ENCODE assay signal across 8 mouse cellular contexts in genomic region chrX:160993749-160994539, GRCm38 (mm10). TPM values are rescaled to one million over a fixed set of nuclear protein-coding genes. Genes with fewer than 3 reads are reported as not detected.
A peak's percentile ranks its signal among the peaks of the same experiment; 100 is the strongest.
DNase-seq lines count a peak whose midpoint lies in the region; ATAC-seq and TF ChIP-seq lines count a peak whose summit lies in the region.

No protein-coding gene starts in this region.

- no peaks in the 10 kb centered on the region for H3K9me3 ChIP-seq in heart, embryonic 13.5 days
- no peaks in the 10 kb centered on the region for H3K9me3 ChIP-seq in E14TG2a.4 (ENCODE audit: low read length)
- H3K9me3 ChIP-seq in hindbrain, embryonic 13.5 days: no peaks in the 10 kb centered on the region
- no peaks in the 10 kb centered on the region for H3K9me3 ChIP-seq in limb, embryonic 15.5 days

- peak; percentile 27 for ATAC-seq in heart, embryonic 13.5 days (ENCODE audit: extremely low read depth, insufficient number of reproducible peaks, low FRiP score, low TSS enrichment)
- no peak; the same call in 1 of the 2 replicates for ATAC-seq in hindbrain, embryonic 13.5 days (ENCODE audit: low FRiP score)
- no peak; the same call in 1 of the 2 replicates for ATAC-seq in limb, embryonic 15.5 days (ENCODE audit: insufficient number of reproducible peaks, low FRiP score, low TSS enrichment, low read depth)

- H3K4me2 ChIP-seq in heart, embryonic 13.5 days: peak overlapping the region; percentile 68
- peak overlapping the region; percentile 56 for H3K4me2 ChIP-seq in hindbrain, embryonic 13.5 days
- peak overlapping the region; percentile 57 for H3K4me2 ChIP-seq in limb, embryonic 15.5 days

- intact Hi-C loops in heart, postnatal 36 days (cut with DNase I): loop anchor here (10.0 kb wide), 1 partner anchor 489 kb away; the partner anchor contains the start of gene Phka2

- peak overlapping the region; percentile 69 for H3K4me3 ChIP-seq in heart, embryonic 13.5 days
- H3K4me3 ChIP-seq in E14TG2a.4 (replicated peaks; ENCODE audit: low read length): peak overlapping the region; percentile 82
- peak overlapping the region; percentile 57 for H3K4me3 ChIP-seq in hindbrain, embryonic 13.5 days
- peak overlapping the region; percentile 56 for H3K4me3 ChIP-seq in limb, embryonic 15.5 days

- H3K27me3 ChIP-seq in heart, embryonic 13.5 days (replicated peaks): peaks cover 6% of the 10 kb centered on the region; the same call in 1 of the 2 replicates
- peaks cover 2% of the 10 kb centered on the region; the same call in 1 of the 2 replicates for H3K27me3 ChIP-seq in E14TG2a.4 (ENCODE audit: insufficient read depth, low read length)
- peaks cover 20% of the 10 kb centered on the region; the same call in 1 of the 2 replicates for H3K27me3 ChIP-seq in hindbrain, embryonic 13.5 days
- peaks cover 17% of the 10 kb centered on the region; the same call in 1 of the 2 replicates for H3K27me3 ChIP-seq in limb, embryonic 15.5 days

- DNase-seq in heart, postnatal 36 days: no peak
- DNase-seq in cerebellum, postnatal 4 days (ENCODE audit: low spot score in 2 of 2): peak; percentile 19 to 20
- peak; percentile 1 for DNase-seq in natural killer cell, adult 2 months (ENCODE audit: low spot score in 2 of 2)
- no peak for DNase-seq in urinary bladder, postnatal 25 days (ENCODE audit: low spot score)

- 15% methylated on average over 39 of the region's 39 CpGs for WGBS in heart, embryonic 13.5 days
- WGBS in hindbrain, embryonic 13.5 days: 16% methylated on average over 37 of the region's 39 CpGs
- 33% methylated on average over 34 of the region's 39 CpGs for WGBS in limb, embryonic 15.5 days

- H3K9ac ChIP-seq in heart, embryonic 13.5 days: peak overlapping the region; percentile 85
- H3K9ac ChIP-seq in hindbrain, embryonic 13.5 days: peak overlapping the region; percentile 83
- H3K9ac ChIP-seq in limb, embryonic 15.5 days: peak overlapping the region; percentile 45; the same call in 1 of the 2 replicates

- no peaks in the 10 kb centered on the region for H3K36me3 ChIP-seq in heart, embryonic 13.5 days
- no peaks in the 10 kb centered on the region for H3K36me3 ChIP-seq in E14TG2a.4 (ENCODE audit: insufficient read depth, low read length)
- no peaks in the 10 kb centered on the region for H3K36me3 ChIP-seq in hindbrain, embryonic 13.5 days
- no peaks in the 10 kb centered on the region for H3K36me3 ChIP-seq in limb, embryonic 15.5 days

- 0 out of 2 replicates have a peak, but pooled peaks cover 4% of the 10 kb centered on the region for H3K4me1 ChIP-seq in heart, embryonic 13.5 days
- 0 out of 2 replicates have a peak, but pooled peaks cover 2% of the 10 kb centered on the region for H3K4me1 ChIP-seq in E14TG2a.4 (replicated peaks; ENCODE audit: low read depth, low read length)
- H3K4me1 ChIP-seq in hindbrain, embryonic 13.5 days (replicated peaks): peaks cover 5% of the 10 kb centered on the region
- H3K4me1 ChIP-seq in limb, embryonic 15.5 days: no peaks in the 10 kb centered on the region

- TF ChIP-seq CTCF in E14TG2a.4 (conservative IDR thresholded peaks at IDR 0.05; ENCODE audit: low read length): no peak

- H3K27ac ChIP-seq in heart, embryonic 13.5 days (replicated peaks): peak overlapping the region; percentile 87
- peak overlapping the region; percentile 80 for H3K27ac ChIP-seq in hindbrain, embryonic 13.5 days
- H3K27ac ChIP-seq in limb, embryonic 15.5 days: peak overlapping the region; percentile 68

RNA-seq across cellular contexts. Expression of gene Cdkl5, which starts 0.6 kb away (rescaled TPM):
- polyA plus RNA-seq in heart, embryonic 13.5 days (2015; fragmentation: Nextera tagmentation; extraction: Ambion mirVana): 1.6 and 2.0 TPM in 2 replicates
- total RNA-seq in heart, postnatal 36 days (2021): 1 to 10 TPM; 5.0 to 5.9 TPM
- 3.5 TPM in 2 replicates for polyA plus RNA-seq in hindbrain, embryonic 13.5 days (2015; fragmentation: Nextera tagmentation; extraction: Ambion mirVana)
- 2.0 TPM in 2 replicates for polyA plus RNA-seq in limb, embryonic 15.5 days (2015; fragmentation: Nextera tagmentation; extraction: Ambion mirVana)

Comparison
In these comparisons a context has a peak if more than half of its experiments do, and no peak if none do; other contexts are left out.
1. DNase-seq: peak in cerebellum, postnatal 4 days (2 of 2) and natural killer cell, adult 2 months (2 of 2); none in heart, postnatal 36 days (0 of 2) and urinary bladder, postnatal 25 days (single experiment).
2. Peak in every context shown above with its lines, with median percentiles within 50 percentile points of each other: H3K27ac ChIP-seq, H3K4me2 ChIP-seq, H3K4me3 ChIP-seq and H3K9ac ChIP-seq.